Mouse (Mus musculus): Measurements from ENCODE around the gene Plppr2.

The Plppr2 gene

DNA sequence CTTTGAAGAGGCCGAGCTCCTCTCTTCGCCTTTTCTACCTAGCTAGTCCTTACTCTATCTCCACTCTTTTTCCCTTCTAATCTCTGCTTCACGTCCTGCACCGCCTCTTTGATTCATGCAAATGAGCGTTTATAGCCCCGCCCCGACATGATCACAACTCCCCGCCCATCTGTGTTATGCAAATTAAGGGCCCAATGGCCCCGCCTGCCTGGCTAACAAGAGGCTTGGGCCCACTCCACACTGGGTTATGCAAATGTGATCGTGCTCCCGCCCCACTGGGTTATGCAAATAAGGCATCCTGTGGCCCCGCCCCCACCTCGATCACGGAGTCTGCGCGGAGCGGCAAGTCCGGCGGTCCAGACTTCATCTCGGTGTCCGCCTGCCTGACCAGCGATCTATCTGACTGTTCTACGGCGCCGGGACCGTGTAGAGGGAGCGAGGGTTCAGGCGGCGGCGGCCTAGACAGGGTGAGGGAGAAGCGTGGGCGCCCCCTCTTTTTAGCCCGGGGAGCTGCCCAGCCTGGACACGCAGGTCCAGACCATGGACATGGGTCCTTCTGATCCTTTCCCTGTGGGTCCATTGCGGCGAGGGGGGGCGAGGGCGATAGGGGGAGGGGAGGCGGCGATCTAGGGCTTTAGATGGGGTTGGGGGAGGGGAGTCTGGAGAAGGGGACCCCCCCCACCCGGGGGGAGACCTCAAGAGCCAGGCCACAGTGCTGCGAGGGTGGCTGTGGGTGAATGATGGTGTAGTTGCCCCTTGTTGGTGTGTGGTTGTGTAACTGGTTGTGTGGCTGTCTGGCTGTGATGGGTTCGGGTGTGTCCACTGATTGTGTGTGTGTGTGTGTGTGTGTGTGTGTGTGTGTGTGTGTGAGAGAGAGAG is at the start of gene Plppr2:
Gene Plppr2, plus strand, starts transcription at position 342 of the 879 bp plus-strand sequence.
- in situ Hi-C loops (cut with MseI, MboI): no loop called here

DNA sequence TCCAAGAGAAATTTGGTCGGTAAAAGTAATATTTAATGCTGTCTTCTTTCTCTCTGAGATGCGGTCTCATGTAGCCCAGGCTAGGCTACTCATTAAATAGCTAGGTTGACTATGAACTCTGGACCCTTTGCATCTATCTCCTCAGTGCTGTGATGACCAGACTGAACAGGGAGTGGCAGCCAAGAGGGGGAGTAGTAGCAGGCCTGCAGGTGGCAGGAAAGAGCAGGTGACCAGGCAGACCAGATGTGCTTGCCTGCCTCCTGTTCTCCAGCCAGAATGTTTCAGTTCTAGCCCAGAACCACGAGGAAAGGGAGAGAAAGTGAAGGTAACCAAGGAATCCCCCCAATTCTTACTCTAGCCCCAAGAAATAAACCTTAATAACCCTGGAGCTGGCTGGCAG is 47.6 kb upstream of the Plppr2 start:
- in situ Hi-C loops (cut with MseI, MboI): no loop called here

DNA sequence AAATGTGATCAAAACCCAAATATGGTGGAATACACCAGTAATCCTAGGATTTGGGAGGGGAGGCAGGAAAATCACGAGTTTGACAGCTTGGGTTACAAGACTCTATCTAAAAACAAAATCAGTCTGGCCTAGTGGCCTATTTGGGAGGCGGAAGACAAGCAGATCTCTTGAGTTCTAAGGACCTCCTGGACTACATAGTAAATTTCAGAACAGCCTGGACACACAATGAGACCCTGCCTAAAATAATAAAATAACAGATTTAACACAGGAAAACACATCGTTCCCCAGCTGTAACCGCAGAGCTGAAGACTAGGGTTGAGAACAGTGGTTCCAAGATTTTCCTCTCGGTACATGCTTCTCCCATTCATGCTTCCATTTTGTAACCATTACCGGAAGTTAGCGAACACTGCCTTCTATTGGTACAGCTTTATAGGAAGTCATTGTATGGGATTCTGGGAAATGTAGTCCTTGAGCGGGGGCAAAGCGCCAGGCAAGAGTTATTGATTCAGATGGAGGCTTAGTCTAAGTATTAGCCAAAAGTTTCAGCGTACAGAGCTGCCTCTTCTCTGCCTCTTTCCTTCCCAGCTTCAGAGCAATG is 35.5 kb upstream of the Plppr2 start:
- in situ Hi-C loops (cut with MseI, MboI): no loop called here

DNA sequence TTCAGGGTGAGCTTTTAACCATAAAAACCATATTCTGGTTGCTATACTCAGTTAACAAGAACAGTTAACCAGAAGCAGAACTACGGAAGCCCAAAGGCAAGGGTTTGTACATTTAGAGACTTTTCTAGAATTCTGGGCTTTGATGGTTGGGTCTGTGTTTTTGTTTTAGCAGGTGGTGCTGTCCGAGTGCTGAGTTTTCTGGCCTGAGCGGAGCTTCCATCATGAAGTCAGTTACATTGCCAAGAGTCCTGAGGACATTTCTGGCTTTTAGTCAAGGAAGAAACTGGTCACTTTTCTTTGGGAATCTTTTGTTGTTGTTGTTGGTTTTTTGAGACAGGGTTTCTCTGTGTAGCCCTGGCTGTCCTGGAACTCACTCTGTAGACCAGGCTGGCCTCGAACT is 32.8 kb upstream of the Plppr2 start:
- in situ Hi-C loops (cut with MseI, MboI): no loop called here

DNA sequence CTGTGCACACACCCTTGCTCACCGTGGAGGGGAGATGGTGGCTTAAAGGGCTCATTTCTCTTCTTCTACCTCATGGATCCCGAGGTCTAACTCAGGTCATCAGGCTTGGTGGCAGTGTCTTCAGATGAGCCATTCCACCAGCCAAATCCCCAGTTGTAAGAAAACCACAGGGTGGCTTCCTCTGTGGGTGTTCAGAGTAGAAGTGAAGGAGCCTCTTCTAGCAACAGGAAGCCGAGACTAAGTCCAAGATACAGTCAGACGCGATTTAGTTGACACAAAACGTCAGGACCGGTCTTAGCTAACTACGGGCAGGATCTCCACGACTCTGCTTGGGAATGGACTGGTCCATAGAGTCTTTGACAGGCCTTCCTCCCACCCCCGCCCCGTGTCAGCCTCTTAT is 28.6 kb upstream of the Plppr2 start:
- in situ Hi-C loops (cut with MseI, MboI): no loop called here

DNA sequence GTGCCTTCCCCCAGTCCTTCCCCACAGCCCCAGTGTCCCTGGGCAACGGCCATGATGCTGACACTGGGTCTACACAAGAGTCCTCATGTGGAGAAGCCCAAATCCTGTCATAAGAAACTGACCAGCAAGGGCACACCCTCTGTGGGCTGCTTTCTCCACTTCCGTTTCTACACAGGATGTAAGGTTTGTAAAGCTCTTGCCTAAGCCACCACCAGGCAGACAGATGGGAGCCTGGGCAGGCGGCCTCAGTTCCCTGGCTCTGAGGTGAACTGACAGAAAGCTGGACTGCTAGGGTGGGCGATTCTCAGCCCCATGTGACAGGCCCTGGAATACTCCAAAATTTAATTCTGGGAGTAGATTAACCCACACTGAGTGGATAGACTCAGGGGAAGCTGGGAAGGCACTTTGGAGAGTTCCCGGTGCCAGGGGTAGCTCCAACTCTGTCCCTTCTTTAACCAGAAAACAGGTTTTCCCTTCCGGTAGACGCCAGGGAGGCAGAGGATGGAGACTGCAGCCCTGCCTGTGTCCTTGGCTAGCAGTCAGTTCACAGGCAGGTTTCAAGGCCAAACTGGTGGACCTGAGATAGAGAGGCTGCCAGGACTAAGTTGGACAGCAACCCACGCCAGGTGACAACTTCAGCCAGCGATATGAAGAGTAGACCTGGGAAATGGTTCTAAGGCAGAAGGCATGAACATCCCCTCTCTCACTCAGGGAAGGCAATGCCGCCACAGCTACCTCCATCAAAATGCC is 27.2 kb upstream of the Plppr2 start:
- in situ Hi-C loops (cut with MseI, MboI): no loop called here

DNA sequence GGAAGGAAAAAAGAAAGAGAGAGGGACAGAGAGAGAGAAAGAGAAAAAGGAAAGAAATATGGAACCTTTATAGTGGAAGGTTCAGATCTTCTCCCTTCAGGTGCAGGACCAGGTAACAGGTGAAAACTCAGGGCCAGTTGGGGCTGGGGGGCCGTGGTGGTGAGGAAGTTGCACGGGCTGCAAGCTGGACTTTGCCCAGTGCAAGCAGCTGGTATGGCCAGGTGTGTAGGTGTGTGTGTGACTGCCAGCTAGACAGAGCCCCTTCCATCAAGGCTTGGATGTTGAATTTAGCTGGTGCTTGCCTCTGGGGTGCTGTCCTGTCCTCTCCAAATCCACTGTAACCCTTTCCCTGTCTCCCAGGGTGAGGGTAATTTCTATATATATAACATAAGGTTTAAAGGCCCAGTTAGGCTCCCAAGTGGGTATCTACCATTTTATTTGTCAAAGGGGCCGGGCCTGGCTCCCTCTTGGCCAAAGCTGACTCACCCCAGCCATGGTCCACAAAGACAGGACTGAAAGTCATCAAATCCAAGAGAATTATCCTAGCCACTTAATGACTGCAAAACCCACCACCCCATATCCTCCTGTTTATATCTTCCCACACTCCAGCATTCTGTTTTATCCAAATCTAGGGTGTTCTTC is 19.9 kb upstream of the Plppr2 start:
- in situ Hi-C loops (cut with MseI, MboI): no loop called here

DNA sequence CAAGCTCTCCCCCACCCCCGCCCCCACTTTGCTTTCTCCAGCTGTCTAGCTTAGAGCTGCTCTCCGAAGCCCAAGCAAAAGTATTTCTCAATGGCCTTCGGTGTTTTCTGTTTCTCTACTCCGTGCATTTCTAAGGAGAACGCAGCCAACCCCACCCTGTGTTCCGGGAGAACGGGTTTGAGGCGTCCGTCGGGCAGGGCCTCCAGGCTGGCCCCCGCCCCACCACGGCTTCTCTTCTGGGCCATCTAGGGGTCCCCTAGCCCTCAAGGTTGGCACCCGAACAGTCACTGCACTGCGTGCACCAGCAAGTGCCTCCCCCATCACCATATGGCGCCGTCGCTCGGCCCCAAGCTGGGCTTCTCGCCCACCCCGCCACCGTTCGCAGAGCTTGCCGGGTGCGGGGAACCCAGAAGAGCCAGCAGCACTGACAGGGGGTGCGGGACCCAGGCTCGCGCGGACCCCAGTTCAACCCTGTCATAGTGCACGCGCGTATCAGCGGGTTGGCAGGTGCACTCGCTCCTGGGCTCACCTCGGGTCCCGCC is 19.3 kb upstream of the Plppr2 start:
- in situ Hi-C loops (cut with MseI, MboI): no loop called here

DNA sequence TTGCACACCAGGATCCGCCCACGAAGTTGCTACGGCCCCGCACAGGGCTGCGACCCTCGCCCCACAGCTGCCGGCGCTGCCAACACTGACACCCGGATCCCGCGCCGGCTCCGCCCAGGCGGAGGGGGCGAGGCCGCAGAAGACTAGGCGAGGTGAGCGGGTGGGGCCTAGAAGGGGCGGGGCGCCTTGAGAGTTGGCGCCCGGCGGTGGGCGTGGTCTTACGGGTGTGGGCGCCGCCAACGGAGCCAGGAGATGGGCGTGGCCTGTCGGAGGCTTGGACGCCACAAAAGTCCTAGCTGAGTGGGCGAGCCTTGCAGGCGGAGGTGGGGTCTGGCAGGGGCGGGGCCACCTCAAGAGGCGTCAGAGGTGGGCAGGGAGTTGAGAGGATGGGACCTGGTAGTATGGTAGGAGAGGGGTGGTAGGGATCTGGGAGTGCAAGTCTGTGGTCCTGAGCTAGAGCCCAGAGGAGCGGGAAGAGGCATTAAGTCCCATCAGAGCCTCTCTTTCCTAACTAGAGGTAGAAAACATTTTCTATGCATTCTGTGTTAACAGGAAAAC is 18.7 kb upstream of the Plppr2 start, which contains the start of gene Rab3d:
Gene Rab3d, minus strand, starts transcription at position 158 of the 558 bp plus-strand sequence.
- in situ Hi-C loops (cut with MseI, MboI): no loop called here

DNA sequence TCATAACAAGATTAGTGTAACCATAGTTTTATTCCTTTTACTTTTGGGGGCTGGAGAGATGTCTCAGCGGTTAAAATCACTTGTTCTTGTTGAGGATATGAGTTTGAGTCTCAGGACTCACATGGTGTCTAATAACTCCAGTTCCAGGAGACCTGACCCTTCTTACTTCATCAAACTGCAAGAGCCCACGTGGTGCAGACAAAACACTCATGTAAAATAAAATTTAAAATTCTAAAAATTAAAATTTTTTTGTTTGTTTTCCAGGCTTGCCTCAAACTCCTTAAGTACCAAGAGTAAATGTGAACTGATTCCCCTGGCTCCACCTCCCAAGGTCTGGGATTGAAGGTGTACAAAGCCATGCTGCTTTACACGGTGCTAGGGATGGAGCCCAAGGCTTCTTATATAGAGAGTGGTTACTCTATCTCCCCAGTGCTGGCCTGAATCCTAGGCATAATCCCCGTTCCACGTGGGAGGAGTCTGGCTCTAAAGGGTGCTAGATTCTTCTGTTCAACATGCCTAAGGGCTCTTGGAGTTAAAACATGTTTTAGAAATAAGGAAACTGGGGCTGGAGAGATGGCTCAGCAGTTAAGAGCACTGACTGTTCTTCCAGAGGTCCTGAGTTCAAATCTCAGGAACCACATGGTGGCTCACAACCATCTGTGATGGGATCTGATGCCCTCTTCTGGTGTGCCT is 18.0 kb upstream of the Plppr2 start:
- in situ Hi-C loops (cut with MseI, MboI): no loop called here

DNA sequence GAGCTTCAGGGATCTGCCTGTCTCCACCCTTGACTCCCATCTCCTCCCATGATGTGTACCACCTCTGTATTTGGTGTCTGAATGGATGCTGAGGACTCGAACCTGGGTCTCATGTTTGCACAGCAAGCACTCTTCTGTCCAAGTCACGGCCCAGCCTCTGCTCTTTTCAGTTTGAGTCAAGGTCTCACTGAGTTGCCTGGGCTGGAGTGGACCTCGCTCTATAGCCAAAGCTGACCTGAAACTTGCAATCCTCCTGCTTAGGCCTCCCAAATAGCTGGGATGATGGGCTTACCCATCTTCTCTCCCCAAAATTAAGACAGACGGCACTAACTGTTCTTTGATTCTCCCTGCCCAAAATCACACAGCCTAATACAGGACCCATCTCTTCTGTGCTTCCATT is 13.8 kb upstream of the Plppr2 start:
- in situ Hi-C loops (cut with MseI, MboI): no loop called here

DNA sequence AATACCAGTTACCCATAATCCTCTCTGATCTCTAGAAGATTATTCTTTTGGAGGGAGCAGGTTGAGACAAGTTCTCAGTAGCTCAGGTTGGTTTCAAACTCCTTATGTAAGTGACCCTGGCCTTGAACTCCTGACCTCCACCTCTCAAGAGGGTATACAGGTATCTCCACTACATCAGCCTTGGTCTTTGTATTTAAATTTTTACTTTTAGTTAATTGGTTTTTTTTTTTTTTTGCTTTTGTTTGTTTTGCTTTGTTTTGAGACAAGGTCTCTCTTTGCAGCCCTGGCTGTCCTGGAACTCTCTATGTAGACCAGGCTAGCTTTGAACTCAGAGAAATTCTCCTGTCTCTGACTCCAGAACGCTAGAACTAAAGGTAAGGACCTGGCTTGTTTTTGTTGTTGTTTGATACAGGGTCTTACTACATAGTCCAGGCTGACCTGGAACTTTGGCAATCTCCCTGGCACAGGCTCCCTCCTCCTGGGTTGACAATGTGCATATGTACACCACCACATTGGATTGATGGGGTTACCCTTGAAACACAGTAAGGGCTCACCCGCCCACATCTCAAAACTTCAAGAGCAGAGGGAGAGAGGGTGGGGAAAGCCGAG is 13.2 kb upstream of the Plppr2 start:
- in situ Hi-C loops (cut with MseI, MboI): no loop called here

DNA sequence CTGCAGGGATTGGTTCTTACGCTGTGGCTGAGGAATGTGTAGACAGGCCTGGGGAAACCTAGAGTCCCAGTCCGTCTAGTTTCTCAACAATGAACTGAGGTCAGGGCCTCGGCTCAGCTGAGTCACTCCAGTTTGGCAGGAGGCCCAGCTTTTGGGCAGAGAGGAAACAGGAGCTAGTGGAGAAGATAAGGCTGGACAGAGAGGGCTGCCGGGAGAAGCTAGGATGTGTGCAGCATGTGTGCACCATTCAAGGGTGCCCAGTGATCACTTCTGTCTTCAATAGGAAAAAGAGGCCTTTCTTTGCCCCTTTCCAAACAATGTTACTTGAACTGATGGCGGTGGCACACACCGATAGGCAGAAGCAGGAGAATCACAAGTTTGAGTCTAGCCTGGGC is 12.7 kb upstream of the Plppr2 start:
- in situ Hi-C loops (cut with MseI, MboI): no loop called here

DNA sequence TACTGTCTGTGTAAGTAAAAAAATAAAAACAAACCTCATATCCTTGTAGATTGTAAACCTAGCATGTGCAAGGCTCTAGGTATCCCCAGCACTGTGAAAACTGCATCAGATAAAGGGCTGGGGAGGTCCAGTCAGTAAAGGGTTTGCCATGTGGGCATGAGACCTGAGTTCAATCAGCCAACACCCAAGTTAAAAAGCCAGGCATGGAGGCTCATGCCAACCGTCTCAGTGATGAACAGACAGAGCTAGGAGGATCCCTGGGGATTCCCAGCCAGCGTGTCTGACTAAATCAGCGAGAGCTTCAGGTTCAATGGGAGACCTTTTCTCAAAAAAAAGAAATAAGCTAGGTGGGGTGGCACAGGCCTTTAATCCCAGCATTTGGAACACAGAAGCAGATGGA is 11.8 kb upstream of the Plppr2 start:
- in situ Hi-C loops (cut with MseI, MboI): no loop called here

DNA sequence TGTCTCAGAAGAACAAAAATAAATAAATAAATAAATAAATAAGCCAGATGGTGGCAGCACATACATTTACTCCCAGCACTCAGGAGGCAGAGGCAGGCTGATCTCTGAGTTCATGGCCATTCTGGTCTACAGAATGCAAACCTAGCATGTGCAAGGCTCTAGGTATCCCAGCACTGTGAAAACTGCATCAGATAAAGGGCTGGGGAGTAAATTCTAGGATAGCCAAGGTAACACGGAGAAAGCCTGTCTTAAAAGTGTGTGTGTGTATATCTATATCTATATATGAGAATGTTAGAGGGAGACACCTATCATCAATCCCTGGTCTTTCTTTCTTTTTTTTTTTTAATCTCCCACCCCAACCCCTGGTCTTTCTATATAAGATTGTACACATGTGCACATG is 11.3 kb upstream of the Plppr2 start:
- in situ Hi-C loops (cut with MseI, MboI): no loop called here

DNA sequence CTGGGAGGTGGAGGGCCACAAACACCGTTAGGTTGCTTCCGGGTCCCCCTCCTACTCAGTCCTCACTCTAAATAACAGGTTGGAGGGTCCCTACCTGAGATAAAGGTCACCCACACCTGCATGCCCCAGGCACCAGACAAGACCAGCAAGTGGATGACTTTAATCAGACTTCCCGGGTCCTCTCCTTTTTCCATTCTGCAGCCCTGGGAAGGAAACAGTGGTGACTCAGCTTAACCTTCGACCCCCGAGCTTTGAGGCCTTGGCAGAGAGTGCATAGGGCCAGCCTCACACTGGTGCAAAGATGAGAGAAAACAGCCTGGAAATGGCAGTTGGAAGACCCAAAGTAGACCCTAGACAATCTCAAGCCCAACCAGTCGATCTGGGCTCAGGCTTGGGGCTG is 10.7 kb upstream of the Plppr2 start:
- in situ Hi-C loops (cut with MseI, MboI): no loop called here

DNA sequence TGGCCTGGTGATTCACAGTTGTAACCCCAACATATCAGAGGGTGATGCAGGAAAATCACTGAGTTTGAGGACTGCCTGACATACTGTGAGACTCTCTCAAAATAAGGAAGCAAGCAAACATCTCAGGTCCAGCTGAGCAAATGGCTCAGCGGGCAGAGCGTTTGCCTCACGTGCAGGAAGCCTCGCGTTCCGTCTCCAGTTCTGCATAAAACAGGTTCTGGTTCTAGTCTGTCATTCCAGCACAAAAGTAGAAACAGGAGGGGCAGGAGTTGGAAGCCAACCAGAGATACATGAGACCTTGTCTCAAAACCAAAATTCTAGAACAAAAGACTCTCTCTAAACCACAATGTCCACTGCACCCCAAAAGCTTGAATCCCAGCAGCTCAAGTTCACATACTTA is 10.0 kb upstream of the Plppr2 start:
- in situ Hi-C loops (cut with MseI, MboI): no loop called here

DNA sequence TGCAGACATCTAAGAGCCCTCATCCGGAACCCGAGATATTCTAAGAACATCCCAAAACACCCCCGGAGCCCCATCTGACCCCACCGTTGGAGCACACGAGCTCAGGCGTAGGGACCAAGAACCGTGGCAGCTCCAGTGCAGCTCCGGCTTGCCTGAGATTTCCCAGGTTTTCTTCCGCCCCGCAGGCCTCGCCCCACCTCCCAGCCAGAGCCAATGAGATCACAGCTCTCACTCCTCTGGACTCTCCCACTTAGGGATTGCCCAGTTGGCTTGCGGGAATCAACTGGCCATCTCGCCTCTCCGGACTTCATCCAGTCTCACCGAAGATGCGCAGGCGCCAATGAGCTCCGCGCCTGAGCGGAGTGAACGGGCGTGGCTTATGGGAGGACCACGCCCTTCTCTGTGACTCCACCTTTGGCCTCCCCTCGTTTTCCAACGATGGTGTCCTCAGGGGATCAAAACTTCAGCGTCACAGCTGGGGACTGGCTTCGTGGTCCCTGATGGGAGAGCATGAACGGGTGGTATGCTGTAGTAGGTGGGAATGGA is 9.6 kb upstream of the Plppr2 start, which contains the start of the genes Ccdc159 and Tmem205:
Gene Ccdc159, plus strand, starts transcription at position 264 of the 546 bp plus-strand sequence.
Gene Tmem205, minus strand, starts transcription at position 349 of the 546 bp plus-strand sequence.
- in situ Hi-C loops (cut with MseI, MboI): no loop called here

DNA sequence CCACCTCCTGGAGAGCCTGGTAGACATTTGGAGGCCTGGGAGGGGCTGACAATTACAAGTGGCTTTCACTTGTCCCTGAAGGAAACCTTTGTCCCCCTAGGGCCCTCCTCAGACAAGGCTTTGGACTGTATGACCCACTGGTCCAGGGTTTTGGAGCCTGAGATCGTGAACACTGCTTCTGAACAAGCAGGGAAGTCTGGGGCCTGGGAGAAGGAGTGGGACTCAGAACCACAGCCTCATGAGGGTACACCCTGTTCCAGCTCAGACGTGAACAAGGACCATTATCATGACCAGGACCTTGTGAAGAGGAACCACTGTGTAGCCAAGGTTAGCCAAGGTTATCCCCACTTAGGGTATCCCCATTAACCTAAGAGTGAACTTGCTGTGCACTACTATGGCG is 7.6 kb upstream of the Plppr2 start:
- in situ Hi-C loops (cut with MseI, MboI): no loop called here

DNA sequence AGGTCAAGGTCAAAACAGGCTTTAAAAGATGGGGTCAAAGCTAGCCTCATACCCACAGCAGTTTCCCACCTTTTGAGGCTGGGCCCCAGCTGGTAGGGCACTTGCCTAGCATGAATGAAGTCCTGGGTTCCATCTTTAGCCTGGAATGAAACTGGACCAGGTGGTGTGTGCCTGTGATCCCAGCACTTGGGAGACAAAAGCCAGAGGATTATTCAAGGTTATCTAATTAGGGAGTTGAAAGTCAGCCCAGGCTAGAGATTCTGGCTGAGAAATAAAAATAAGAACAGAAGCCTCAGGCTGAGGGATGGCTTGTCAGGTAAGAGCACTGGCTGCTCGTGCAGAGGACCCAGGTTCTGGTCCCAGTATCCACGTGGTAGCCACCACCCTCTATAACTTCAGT is 4.8 kb upstream of the Plppr2 start:
- in situ Hi-C loops (cut with MseI, MboI): no loop called here
